Mouse (Mus musculus) heart, embryonic 14.5 days (tissue): Measurements from ENCODE around the gene Arhgef2. TPM values are rescaled to one million over a fixed set of nuclear protein-coding genes. Genes with fewer than 3 reads are reported as not detected.
"Not testable (repeated sequence)": the region's sequence is repeated elsewhere in the genome, so short reads cannot be mapped to it uniquely, and the experiment has no call there.

Experiments
- ATAC-seq: fragments of 200-750 bp; cut with Nextera tagmentation; 2 replicates; pipeline ENCODE4 v1.8.0; 2017; ENCODE audit warnings: low read depth, moderate TSS enrichment; ENCODE audit not compliant: insufficient number of reproducible peaks, insufficient read depth, low FRiP score
- H3K27ac ChIP-seq, 2 experiments: fragments of 200-500 bp in 1 of 2; fragments of 300-500 bp in 1 of 2; sonication (generic) in 1 of 2; replicated peaks in 1 of 2; 2 replicates each; pipeline ENCODE4 v1.5.1; 2012 to 2014; ENCODE audit warnings: low read depth in 2 of 2, low read length in 2 of 2, control low read depth in 1 of 2, mild to moderate bottlenecking in 1 of 2, mixed read lengths in 1 of 2; ENCODE audit not compliant: control insufficient read depth in 1 of 2, insufficient read depth in 1 of 2
- H3K27me3 ChIP-seq: fragments of 300-500 bp; sonication (generic); 2 replicates; pipeline ENCODE4 v1.6.1; 2014; ENCODE audit warnings: mild to moderate bottlenecking, low read length, control low read depth; ENCODE audit not compliant: control insufficient read depth, insufficient read depth
- H3K36me3 ChIP-seq: fragments of 300-500 bp; sonication (generic); 2 replicates; pipeline ENCODE4 v1.6.1; 2014; ENCODE audit warnings: mild to moderate bottlenecking, control low read depth, low read length, mixed read lengths; ENCODE audit not compliant: control insufficient read depth, insufficient read depth
- H3K4me1 ChIP-seq, 2 experiments: fragments of 200-500 bp in 1 of 2; fragments of 300-500 bp in 1 of 2; sonication (generic) in 1 of 2; 2 replicates each; pipeline ENCODE4 v1.6.1; 2012 to 2014; ENCODE audit warnings: low read length in 2 of 2, control low read depth in 1 of 2, mixed read lengths in 1 of 2; ENCODE audit not compliant: control insufficient read depth in 2 of 2, insufficient read depth in 2 of 2
- H3K4me2 ChIP-seq: fragments of 300-500 bp; sonication (generic); 2 replicates; pipeline ENCODE4 v1.6.1; 2014; ENCODE audit warnings: mild to moderate bottlenecking, low read length
- H3K4me3 ChIP-seq, 2 experiments: fragments of 200-500 bp in 1 of 2; fragments of 300-500 bp in 1 of 2; sonication (generic) in 1 of 2; 2 replicates each; pipeline ENCODE4 v1.5.1; 2012 to 2014; ENCODE audit warnings: low read length in 2 of 2, mild to moderate bottlenecking in 2 of 2, control low read depth in 1 of 2, low read depth in 1 of 2, moderate library complexity in 1 of 2; ENCODE audit not compliant: control insufficient read depth in 1 of 2, insufficient read depth in 1 of 2
- H3K9ac ChIP-seq: fragments of 300-500 bp; sonication (generic); 2 replicates; pipeline ENCODE4 v1.6.1; 2014; ENCODE audit warnings: mild to moderate bottlenecking, low read length
- H3K9me3 ChIP-seq: fragments of 300-500 bp; sonication (generic); 2 replicates; pipeline ENCODE4 v1.6.1; 2016; ENCODE audit warnings: low read length, control low read depth; ENCODE audit not compliant: control insufficient read depth
- WGBS: fragments of 180-500 bp; shearing (Covaris S2); extraction: QIAGEN DNeasy Blood & Tissue Kit; methylation state at CpG from one replicate; pipeline ENCODE4 v1.1.7; 2014; 5-methylcytosine and 5-hydroxymethylcytosine counted together
- polyA plus RNA-seq: library from polyadenylated mRNA; unstranded; fragments of >200 nt; fragmentation: Nextera tagmentation; extraction: Ambion mirVana; gene quantifications from 2 replicates; pipeline ENCODE4 v1.2.1, GENCODE M21; 2014

The Arhgef2 gene
- 92.6 and 94.2 TPM in 2 replicates for polyA plus RNA-seq

- not testable (repeated sequence) for H3K36me3 ChIP-seq, H3K9me3 ChIP-seq, H3K27me3 ChIP-seq, ATAC-seq
- Histone ChIP-seq H3K4me3 (peak within 1 kb of the TSS in 1 of 2 experiments; percentile 33; a peak in 1 of 4 replicates), H3K9ac (peak within 1 kb of the TSS; percentile 62; the same call in 1 of the 2 replicates), H3K4me2 (peak within 1 kb of the TSS; percentile 81), H3K4me1 (peaks cover 9 to 31% of the 10 kb centered on the region in 2 experiments), H3K27ac (peak within 1 kb of the TSS in 1 of 2 experiments; percentile 24; a peak in 1 of 4 replicates)
- 90% methylated on average over 2 of the region's 2 CpGs for WGBS
Observed at GRCm38 (mm10) chr3:88605666-88606065, at the start of gene Arhgef2. TSS of gene Arhgef2 (plus strand) at chr3:88605966.

DNA sequence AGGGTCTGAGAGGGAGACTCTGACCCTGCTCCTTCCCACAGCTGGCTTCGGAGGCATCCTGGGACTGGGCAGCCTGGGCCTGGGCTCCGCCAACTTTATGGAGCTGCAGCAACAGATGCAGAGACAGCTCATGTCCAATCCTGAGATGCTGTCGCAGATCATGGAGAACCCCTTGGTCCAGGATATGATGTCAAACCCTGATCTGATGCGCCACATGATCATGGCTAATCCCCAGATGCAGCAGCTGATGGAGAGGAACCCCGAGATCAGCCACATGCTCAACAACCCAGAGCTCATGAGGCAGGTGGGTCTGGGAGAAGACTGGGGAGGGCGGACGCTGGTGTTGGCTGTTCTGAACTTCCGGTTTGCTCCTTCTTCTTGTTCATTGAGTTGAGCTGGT, 49.1 kb upstream of the Arhgef2 start:
- H3K9ac ChIP-seq = no peak overlapping the region
- H3K4me3 ChIP-seq = no peak overlapping the region
- 92% methylated on average over 8 of the region's 8 CpGs for WGBS
- H3K27ac ChIP-seq = no peak overlapping the region
- no peaks in the 10 kb centered on the region for H3K27me3 ChIP-seq
- no peak overlapping the region for H3K4me2 ChIP-seq
- no peaks in the 10 kb centered on the region for H3K9me3 ChIP-seq
- no peak for ATAC-seq
- H3K36me3 ChIP-seq = peaks cover 63% of the 10 kb centered on the region
- peaks cover 3 to 16% of the 10 kb centered on the region in 2 experiments for H3K4me1 ChIP-seq

GRCm38 (mm10) chr3:88559596-88559995, 46.2 kb upstream of the Arhgef2 start:
- Histone ChIP-seq H3K4me2 (no peak overlapping the region), H3K4me1 (peaks cover 2 to 7% of the 10 kb centered on the region in 2 experiments; a peak in 3 of 4 replicates), H3K27me3 (no peaks in the 10 kb centered on the region), H3K9me3 (no peaks in the 10 kb centered on the region), H3K9ac (no peak overlapping the region), H3K27ac (no peak overlapping the region), H3K4me3 (no peak overlapping the region), H3K36me3 (peaks cover 93% of the 10 kb centered on the region)
- no peak for ATAC-seq
- 95% methylated on average over 9 of the region's 9 CpGs for WGBS

- 77% methylated on average over 4 of the region's 4 CpGs for WGBS
- Histone ChIP-seq H3K27ac (no peak overlapping the region), H3K4me2 (no peak overlapping the region), H3K36me3 (peaks cover 100% of the 10 kb centered on the region), H3K4me1 (peaks cover 0 to 3% of the 10 kb centered on the region in 2 experiments; a peak in 2 of 4 replicates), H3K9ac (no peak overlapping the region), H3K27me3 (no peaks in the 10 kb centered on the region), H3K4me3 (no peak overlapping the region), H3K9me3 (no peaks in the 10 kb centered on the region)
- no peak for ATAC-seq
Observed at GRCm38 (mm10) chr3:88561989-88562388, 43.8 kb upstream of the Arhgef2 start.

DNA sequence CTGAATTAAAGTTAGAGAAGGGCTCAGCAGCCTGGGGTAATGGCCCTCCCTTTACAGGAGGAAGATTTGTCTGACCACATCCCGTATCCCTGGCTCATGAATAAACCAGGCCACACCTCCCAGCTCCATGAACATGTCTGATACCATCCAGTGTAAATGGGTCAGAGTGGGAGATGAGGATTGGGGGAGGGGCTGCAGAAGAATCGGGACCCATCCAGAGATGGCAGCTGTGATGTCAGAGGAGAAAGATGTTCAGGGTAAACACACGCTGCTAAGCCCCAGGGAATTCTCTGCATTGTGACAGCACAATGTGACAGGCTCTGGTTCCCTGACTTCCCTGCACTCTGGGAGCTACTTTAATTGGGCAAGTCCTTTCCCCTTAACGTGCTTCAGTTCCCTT, 42.3 kb upstream of the Arhgef2 start:
- H3K9ac ChIP-seq = no peak overlapping the region
- WGBS = 75% methylated on average over 4 of the region's 4 CpGs
- no peak overlapping the region for H3K4me2 ChIP-seq
- peaks cover 0 to 3% of the 10 kb centered on the region in 2 experiments; a peak in 2 of 4 replicates for H3K4me1 ChIP-seq
- H3K27me3 ChIP-seq = no peaks in the 10 kb centered on the region
- H3K36me3 ChIP-seq = peaks cover 100% of the 10 kb centered on the region
- H3K27ac ChIP-seq = no peak overlapping the region
- ATAC-seq = no peak
- no peaks in the 10 kb centered on the region for H3K9me3 ChIP-seq
- no peak overlapping the region for H3K4me3 ChIP-seq

GRCm38 (mm10) chr3:88563966-88564365, 41.8 kb upstream of the Arhgef2 start:
- ATAC-seq = no peak
- 95% methylated on average over 7 of the region's 7 CpGs for WGBS
- H3K36me3 ChIP-seq = peaks cover 100% of the 10 kb centered on the region
- no peak overlapping the region for H3K27ac ChIP-seq
- H3K9me3 ChIP-seq = no peaks in the 10 kb centered on the region
- H3K4me3 ChIP-seq = no peak overlapping the region
- H3K4me1 ChIP-seq = peaks cover 0 to 3% of the 10 kb centered on the region in 2 experiments; a peak in 2 of 4 replicates
- H3K4me2 ChIP-seq = no peak overlapping the region
- no peaks in the 10 kb centered on the region for H3K27me3 ChIP-seq
- H3K9ac ChIP-seq = no peak overlapping the region

DNA sequence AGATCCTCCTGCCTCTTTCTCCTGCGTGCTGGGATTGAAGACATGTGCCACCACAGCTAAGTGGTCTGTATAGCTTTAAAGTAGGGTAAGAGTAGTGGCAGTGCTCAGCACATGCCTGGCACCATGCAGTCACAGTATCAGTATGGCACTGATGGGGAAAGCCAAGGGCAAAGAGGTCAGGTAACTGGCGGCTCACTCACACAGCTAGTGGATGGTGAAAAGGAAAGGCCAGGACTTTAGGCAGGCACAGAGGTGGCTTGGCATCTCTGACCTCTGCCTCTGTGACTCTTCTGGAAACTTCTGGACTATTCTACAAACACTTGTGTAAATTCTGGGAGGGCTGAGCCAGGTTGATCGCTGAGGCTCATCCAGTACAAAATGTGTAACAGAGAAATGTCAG, 39.6 kb upstream of the Arhgef2 start:
- H3K9ac ChIP-seq = 0 out of 2 replicates have a peak overlapping the region, but pooled peaks have one; percentile 38

More for the DNA sequence above, 39.6 kb upstream of the Arhgef2 start:
- WGBS = 61% methylated on average over 3 of the region's 3 CpGs
- Histone ChIP-seq H3K4me3 (no peak overlapping the region), H3K36me3 (peaks cover 90% of the 10 kb centered on the region), H3K9me3 (no peaks in the 10 kb centered on the region), H3K4me2 (no peak overlapping the region), H3K4me1 (peaks cover 0 to 3% of the 10 kb centered on the region in 2 experiments; a peak in 2 of 4 replicates), H3K27me3 (no peaks in the 10 kb centered on the region), H3K27ac (peak overlapping the region in 1 of 2 experiments; percentile 33; a peak in 1 of 4 replicates)
- ATAC-seq = no peak
